Mouse (Mus musculus) lung, embryonic 16.5 days (tissue): ENCODE data around the gene Dyrk1a. TPM values are rescaled to one million over a fixed set of nuclear protein-coding genes. Genes with fewer than 3 reads are reported as not detected.

Experiments
- ATAC-seq: fragments of 200-750 bp; cut with Nextera tagmentation; 2 replicates; pipeline ENCODE4 v1.8.0; 2017; ENCODE audit warnings: low read depth, mild to moderate bottlenecking, moderate library complexity
- H3K27ac ChIP-seq: fragments of 300-500 bp; sonication (generic); 2 replicates; pipeline ENCODE4 v1.5.1; 2014; ENCODE audit warnings: mild to moderate bottlenecking, control low read depth, low read length
- H3K27me3 ChIP-seq: fragments of 300-500 bp; sonication (generic); 2 replicates; pipeline ENCODE4 v1.6.1; 2014; ENCODE audit warnings: low read depth, low read length, mixed read lengths; ENCODE audit not compliant: control insufficient read depth, insufficient read depth
- H3K36me3 ChIP-seq: fragments of 300-500 bp; sonication (generic); 2 replicates; pipeline ENCODE4 v1.6.1; 2014; ENCODE audit warnings: low read length; ENCODE audit not compliant: control insufficient read depth, insufficient read depth
- H3K4me1 ChIP-seq: fragments of 300-500 bp; sonication (generic); replicated peaks from 2 replicates; pipeline ENCODE4 v1.6.1; 2014; ENCODE audit warnings: low read length, mixed read lengths; ENCODE audit not compliant: control insufficient read depth, insufficient read depth
- H3K4me2 ChIP-seq: fragments of 300-500 bp; sonication (generic); 2 replicates; pipeline ENCODE4 v1.6.1; 2014; ENCODE audit warnings: low read depth, low read length, control low read depth
- H3K4me3 ChIP-seq: fragments of 300-500 bp; sonication (generic); 2 replicates; pipeline ENCODE4 v1.5.1; 2014; ENCODE audit warnings: mild to moderate bottlenecking, low read length, control low read depth
- H3K9ac ChIP-seq: fragments of 300-500 bp; sonication (generic); 2 replicates; pipeline ENCODE4 v1.6.1; 2014; ENCODE audit warnings: low read length, control low read depth
- H3K9me3 ChIP-seq: fragments of 300-500 bp; sonication (generic); 2 replicates; pipeline ENCODE4 v1.6.1; 2016; ENCODE audit warnings: low read length; ENCODE audit not compliant: control insufficient read depth
- WGBS: fragments of 180-500 bp; shearing (Covaris S2); extraction: QIAGEN DNeasy Blood & Tissue Kit; methylation state at CpG from one replicate; pipeline ENCODE4 v1.1.7; 2014; 5-methylcytosine and 5-hydroxymethylcytosine counted together
- polyA plus RNA-seq: library from polyadenylated mRNA; unstranded; fragments of >200 nt; fragmentation: Nextera tagmentation; extraction: Ambion mirVana; gene quantifications from 2 replicates; pipeline ENCODE4 v1.2.1, GENCODE M21; 2015

The Dyrk1a gene
- polyA plus RNA-seq = 8.0 and 9.0 TPM in 2 replicates

DNA sequence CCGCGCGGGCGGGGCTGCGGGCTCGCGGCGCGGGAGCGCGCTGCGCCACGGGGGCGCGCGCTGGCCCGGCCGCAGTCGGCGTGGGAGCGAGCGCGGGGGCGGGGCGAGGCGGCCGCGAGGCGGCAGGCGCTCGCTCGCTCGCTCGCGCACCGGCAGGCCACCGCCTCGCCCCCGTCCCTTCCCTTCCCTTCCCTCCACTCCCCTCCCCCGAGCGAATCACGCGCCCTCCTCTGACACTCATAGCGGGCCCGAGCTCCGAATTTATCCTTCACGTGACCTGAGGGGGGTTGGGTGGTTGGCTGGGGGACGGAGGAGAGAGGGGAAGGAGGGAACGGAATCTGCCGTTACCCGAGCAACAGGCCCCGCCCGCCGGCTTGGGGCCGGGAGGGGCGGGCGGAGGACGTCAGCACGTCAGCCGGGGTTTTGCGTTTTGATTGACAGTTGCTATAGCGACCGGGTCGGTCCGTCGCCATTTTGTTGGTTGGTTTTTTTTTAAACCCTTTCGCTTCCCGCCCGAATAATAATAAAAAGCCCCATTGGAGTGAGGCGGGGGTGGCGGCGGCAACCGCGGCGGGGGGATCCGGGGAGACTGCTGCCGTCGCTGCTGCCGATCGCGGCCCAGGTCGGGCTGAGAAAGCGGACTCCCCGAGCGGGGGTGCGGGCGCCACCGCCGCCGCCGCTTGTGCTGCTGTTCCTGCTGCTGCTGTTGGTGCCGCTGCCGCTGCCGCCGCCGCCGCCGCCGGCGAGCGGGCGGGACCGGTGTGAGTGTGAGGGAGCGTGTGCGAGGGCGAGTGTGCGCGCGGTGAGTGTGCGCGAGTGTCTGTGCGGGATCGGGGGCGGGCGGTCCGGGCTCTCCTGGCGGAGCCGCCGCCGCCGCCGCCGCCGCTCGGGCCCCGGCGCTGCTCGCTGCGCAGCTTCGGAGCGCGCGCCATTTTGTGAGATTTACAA, at the start of gene Dyrk1a:
Dyrk1a (plus strand) TSS at position 782 of the 948 bp plus-strand sequence.
- under 1% methylated on average over 84 of the region's 133 CpGs for WGBS
- ATAC-seq = peak; percentile 96
- H3K9ac ChIP-seq = peak within 1 kb of the TSS; percentile 99
- peaks cover 23% of the 10 kb centered on the region for H3K4me1 ChIP-seq
- H3K9me3 ChIP-seq = no peaks in the 10 kb centered on the region
- peak within 1 kb of the TSS; percentile 66 for H3K4me2 ChIP-seq
- peak within 1 kb of the TSS; percentile 74 for H3K4me3 ChIP-seq
- peak within 1 kb of the TSS; percentile 100 for H3K27ac ChIP-seq
- no peaks in the 10 kb centered on the region for H3K27me3 ChIP-seq
- no peaks in the 10 kb centered on the region for H3K36me3 ChIP-seq

DNA sequence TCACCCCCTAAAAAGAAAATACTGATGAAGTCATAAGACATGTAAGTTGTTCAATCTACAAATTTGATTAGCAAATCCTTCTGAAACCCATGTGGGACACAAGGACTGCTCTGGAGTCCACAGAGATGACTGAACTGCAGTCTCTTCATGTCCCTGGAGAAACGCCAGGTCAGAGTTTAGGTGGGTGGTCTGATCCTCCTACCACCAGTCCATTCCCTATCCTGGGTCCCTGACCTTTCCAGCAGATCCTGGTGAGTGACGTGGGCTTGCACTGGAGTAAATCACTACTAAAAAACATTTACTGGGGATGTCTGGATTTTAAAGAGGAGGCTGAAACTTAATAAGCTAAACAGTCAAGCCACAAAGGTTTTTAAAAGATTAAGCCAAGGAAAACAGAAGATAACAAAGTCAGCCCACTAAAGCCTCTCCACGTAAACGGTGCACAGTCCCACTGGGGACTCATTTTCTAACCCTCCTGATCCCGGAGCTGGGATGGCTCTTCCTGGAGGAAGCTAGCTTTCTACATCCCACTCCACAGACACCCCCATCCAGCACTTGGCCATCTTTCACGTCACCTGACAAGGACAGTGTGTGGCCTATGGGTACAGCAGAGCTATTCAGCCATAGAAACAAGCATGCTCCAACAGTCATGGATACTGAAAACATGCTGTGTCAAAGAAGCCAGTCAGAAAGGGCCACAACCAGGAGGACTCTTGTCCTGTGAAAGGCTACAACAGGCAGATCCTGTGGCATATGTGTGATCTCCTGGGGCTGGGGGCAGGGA, 46.0 kb upstream of the Dyrk1a start:
- H3K4me3 ChIP-seq = no peak overlapping the region
- H3K36me3 ChIP-seq = no peaks in the 10 kb centered on the region
- no peak for ATAC-seq
- no peaks in the 10 kb centered on the region for H3K27me3 ChIP-seq
- H3K27ac ChIP-seq = peak overlapping the region; percentile 7; the same call in 1 of the 2 replicates
- H3K4me1 ChIP-seq = peaks cover 33% of the 10 kb centered on the region
- WGBS = 46% methylated on average over 6 of the region's 6 CpGs
- no peak overlapping the region for H3K4me2 ChIP-seq
- peak overlapping the region; percentile 43; the same call in 1 of the 2 replicates for H3K9ac ChIP-seq
- H3K9me3 ChIP-seq = no peaks in the 10 kb centered on the region

DNA sequence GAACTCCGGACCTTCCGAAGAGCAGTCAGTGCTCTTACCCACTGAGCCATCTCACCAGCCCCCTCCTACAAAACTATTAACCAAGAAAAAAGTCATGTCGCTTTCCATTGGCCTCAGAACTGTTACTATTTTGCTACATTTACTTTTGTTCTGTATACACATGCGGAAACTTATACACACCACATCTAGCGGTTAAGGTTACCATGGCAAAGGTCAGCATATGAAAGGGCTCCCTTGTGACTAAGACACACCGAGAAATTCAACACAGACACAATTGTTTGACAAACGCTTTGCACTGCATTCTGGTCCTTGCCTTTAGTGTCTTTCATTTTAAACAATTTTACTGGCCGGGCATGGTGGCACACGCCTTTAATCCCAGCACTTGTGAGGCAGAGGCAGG, 45.1 kb upstream of the Dyrk1a start:
- Histone ChIP-seq H3K27me3 (no peaks in the 10 kb centered on the region), H3K36me3 (no peaks in the 10 kb centered on the region), H3K4me2 (peak overlapping the region; percentile 76; the same call in 1 of the 2 replicates), H3K27ac (no peak overlapping the region), H3K9ac (peak overlapping the region; percentile 91; the same call in 1 of the 2 replicates), H3K4me3 (peak overlapping the region; percentile 89; the same call in 1 of the 2 replicates), H3K9me3 (no peaks in the 10 kb centered on the region), H3K4me1 (peaks cover 26% of the 10 kb centered on the region)
- 79% methylated on average over 9 of the region's 9 CpGs for WGBS
- no peak for ATAC-seq

DNA sequence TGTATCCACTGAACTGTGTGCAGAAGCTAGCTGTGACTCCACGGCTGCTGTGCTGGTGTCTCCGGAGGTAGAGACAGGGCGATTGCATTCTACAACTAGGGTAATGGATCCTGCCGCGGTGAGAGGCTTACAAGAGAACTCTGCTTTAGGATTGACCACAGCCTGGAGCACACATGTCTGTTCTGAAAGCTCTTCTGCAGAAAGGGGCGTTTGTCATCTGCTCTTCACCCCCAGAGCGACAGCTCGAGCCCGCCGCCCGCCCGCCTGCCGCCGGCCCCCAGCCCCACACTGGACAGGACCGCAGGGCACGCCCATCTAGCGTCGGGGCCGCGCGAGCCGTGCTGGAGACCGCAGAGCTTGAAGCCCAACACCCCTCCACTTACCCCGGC, 43.9 kb upstream of the Dyrk1a start:
- Histone ChIP-seq H3K4me3 (peak overlapping the region; percentile 89), H3K9me3 (no peaks in the 10 kb centered on the region), H3K4me2 (peak overlapping the region; percentile 76), H3K36me3 (no peaks in the 10 kb centered on the region), H3K4me1 (peaks cover 24% of the 10 kb centered on the region), H3K27ac (peak overlapping the region; percentile 98), H3K9ac (peak overlapping the region; percentile 91), H3K27me3 (no peaks in the 10 kb centered on the region)
- peak; percentile 60 for ATAC-seq
- WGBS = under 1% methylated on average over 23 of the region's 24 CpGs

DNA sequence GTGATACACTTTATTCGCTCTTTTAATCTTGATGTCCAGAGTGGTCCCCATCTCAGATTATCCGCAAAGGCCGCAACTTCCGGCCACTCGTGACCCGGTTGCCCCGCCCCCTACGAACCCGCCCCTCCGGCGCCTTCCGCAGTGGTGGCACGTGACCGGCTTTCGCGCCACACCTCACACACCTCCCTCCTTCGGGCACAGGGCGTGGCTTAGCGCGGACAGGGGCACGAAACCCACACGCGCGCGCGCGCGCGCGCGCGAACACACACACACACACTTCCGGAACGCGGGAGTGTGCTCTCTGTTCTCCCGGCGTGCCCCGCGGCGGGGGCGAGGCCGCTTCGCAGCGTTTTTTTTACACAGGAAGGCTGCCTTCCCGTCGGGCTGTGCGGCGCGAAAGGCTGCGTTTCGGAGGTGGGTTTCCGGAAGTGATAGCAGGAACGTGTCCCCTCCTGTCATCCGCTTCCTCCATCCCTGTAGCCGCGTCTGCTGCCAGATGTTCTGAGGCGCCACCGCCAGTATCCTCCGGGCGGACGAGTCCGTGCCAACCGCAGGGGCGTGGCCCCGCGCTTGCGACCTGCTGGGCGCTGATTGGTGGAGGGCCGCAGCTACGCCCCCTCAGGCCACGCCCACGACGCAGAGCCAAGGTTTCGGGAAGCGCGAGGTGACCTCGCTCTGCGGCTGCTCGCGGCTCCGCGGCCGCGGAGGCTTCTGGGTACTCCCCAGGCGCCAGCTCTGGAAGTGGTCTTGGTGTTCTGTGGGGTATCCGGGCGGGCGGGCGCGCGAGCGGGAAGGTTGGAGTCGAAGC, 43.3 kb upstream of the Dyrk1a start, which contains the start of gene Vps26c:
Vps26c (minus strand) TSS at position 487 of the 808 bp plus-strand sequence.
- H3K4me2 ChIP-seq = peak within 1 kb of the TSS; percentile 76
- H3K4me3 ChIP-seq = peak within 1 kb of the TSS; percentile 89
- H3K27me3 ChIP-seq = no peaks in the 10 kb centered on the region
- ATAC-seq = peak; percentile 93
- no peaks in the 10 kb centered on the region for H3K36me3 ChIP-seq
- peaks cover 24% of the 10 kb centered on the region for H3K4me1 ChIP-seq
- peak within 1 kb of the TSS; percentile 91 for H3K9ac ChIP-seq
- no peaks in the 10 kb centered on the region for H3K9me3 ChIP-seq
- WGBS = under 1% methylated on average over 93 of the region's 93 CpGs
- peak within 1 kb of the TSS; percentile 98 for H3K27ac ChIP-seq

DNA sequence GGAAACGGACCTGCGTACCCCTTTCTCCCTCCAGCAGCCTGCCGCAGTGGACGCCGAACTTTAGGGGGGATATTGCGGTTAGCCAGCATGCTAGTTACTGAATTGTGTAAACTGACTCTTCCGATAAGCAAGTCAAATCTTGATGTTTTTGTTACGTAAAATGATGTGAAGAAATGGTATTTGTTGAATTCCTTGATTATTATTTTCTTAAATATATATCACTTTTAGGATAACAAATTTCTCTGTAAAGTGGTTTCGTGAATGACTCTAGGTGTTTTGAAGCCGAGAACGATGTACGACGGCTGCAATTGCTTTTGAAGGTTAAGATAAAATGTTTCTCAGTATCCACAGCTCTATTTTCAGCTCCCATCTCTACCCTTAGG, 42.7 kb upstream of the Dyrk1a start:
- H3K4me2 ChIP-seq = peak overlapping the region; percentile 76

DNA sequence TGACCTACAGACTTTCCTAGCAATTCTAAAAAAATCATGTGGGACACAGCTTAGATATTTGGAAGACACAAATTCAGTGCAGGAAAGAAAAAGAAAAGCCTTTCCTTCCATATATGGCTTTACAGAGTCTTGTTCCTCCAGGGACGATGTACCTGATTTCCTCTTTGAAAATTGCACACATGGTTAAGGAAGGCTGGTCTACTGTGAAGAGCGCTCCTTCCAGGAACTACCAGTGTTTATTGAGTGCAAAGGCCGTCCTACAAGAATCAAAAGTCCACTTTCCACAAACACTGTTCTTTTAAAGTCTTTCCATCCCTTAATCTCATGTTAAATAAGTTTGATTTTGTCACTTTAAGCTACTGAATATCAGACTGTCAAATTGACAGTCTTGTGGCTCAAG, 42.3 kb upstream of the Dyrk1a start:
- Histone ChIP-seq H3K9me3 (no peaks in the 10 kb centered on the region), H3K9ac (peak overlapping the region; percentile 91), H3K27ac (peak overlapping the region; percentile 98), H3K4me1 (peaks cover 24% of the 10 kb centered on the region), H3K4me2 (peak overlapping the region; percentile 76), H3K36me3 (no peaks in the 10 kb centered on the region), H3K27me3 (no peaks in the 10 kb centered on the region), H3K4me3 (peak overlapping the region; percentile 89)
- WGBS = 33% methylated on average over 3 of the region's 3 CpGs
- no peak for ATAC-seq

More for the DNA sequence above, 42.7 kb upstream of the Dyrk1a start:
- Histone ChIP-seq H3K36me3 (no peaks in the 10 kb centered on the region), H3K9ac (peak overlapping the region; percentile 91), H3K9me3 (no peaks in the 10 kb centered on the region), H3K4me1 (peaks cover 24% of the 10 kb centered on the region), H3K27ac (peak overlapping the region; percentile 98), H3K4me3 (peak overlapping the region; percentile 89), H3K27me3 (no peaks in the 10 kb centered on the region)
- no peak for ATAC-seq
- WGBS = 1% methylated on average over 13 of the region's 13 CpGs

DNA sequence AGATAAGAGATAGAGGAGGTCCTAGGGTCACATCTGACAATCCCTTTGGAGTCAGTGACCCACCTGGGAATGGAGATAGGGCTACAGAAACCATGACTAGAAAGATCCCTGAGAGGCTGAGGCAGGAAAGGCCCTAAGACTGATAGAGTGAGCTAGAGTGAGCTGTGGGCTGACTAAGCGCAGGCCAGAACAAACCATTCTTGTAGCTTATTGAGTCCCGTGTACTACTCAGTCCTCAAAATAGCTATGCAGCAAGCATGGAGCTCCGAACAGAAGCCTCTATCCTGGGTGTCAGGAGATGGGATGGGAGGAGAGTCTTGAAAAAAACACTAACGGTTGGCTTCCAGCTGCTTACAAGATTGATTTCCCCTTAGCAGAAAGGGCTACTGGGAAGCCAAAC, 38.5 kb upstream of the Dyrk1a start:
- Histone ChIP-seq H3K9me3 (no peaks in the 10 kb centered on the region), H3K27me3 (no peaks in the 10 kb centered on the region), H3K4me3 (no peak overlapping the region), H3K4me1 (peaks cover 7% of the 10 kb centered on the region), H3K27ac (no peak overlapping the region), H3K36me3 (no peaks in the 10 kb centered on the region), H3K4me2 (no peak overlapping the region), H3K9ac (no peak overlapping the region)
- no peak for ATAC-seq
- 59% methylated on average over 4 of the region's 4 CpGs for WGBS
